Mouse (Mus musculus) C2C12 (cell line): ENCODE measurements around the gene Kif1a. TPM values are rescaled to one million over a fixed set of nuclear protein-coding genes. Genes with fewer than 3 reads are reported as not detected.

ENCODE experiments used
- H3K27me3 ChIP-seq: one replicate; pipeline ENCODE4 v1.6.1; 2011; ENCODE audit not compliant: control insufficient read depth, insufficient read depth, insufficient read length
- H3K36me3 ChIP-seq: one replicate; pipeline ENCODE4 v1.6.1; 2011; ENCODE audit not compliant: control insufficient read depth, insufficient read depth
- H3K4me3 ChIP-seq: one replicate; pipeline ENCODE4 v1.5.1; 2011; ENCODE audit warnings: mild to moderate bottlenecking, control low read depth; ENCODE audit not compliant: poor library complexity, insufficient read depth, severe bottlenecking
- H3K79me2 ChIP-seq: one replicate; pipeline ENCODE4 v1.6.1; 2011; ENCODE audit not compliant: control insufficient read depth, insufficient read depth
- H3K79me3 ChIP-seq: one replicate; pipeline ENCODE4 v1.6.1; 2011; ENCODE audit warnings: low read depth, control low read depth
- H3ac ChIP-seq: one replicate; pipeline ENCODE3; 2011; ENCODE audit warnings: low read depth; ENCODE audit not compliant: control insufficient read depth, insufficient read length
- CEBPB ChIP-seq: IDR thresholded peaks from one replicate; pipeline ENCODE4 v1.6.1; 2011; ENCODE audit warnings: low read depth, mild to moderate bottlenecking, control low read depth, moderate library complexity
- CTCF ChIP-seq: IDR thresholded peaks from one replicate; pipeline ENCODE4 v1.5.1; 2011; ENCODE audit not compliant: control insufficient read depth, insufficient read depth, insufficient read length
- FOSL1 ChIP-seq: IDR thresholded peaks from one replicate; pipeline ENCODE4 v1.8.0; 2011; ENCODE audit warnings: mild to moderate bottlenecking, low read length; ENCODE audit not compliant: poor library complexity, insufficient read depth, severe bottlenecking
- MAX ChIP-seq: IDR thresholded peaks from one replicate; pipeline ENCODE4 v1.6.1; 2011; ENCODE audit warnings: mild to moderate bottlenecking, control low read depth
- MYOD1 ChIP-seq: IDR thresholded peaks from one replicate; pipeline ENCODE4 v1.6.1; 2011; ENCODE audit warnings: low read depth; ENCODE audit not compliant: control insufficient read depth, insufficient read length
- MYOG ChIP-seq: IDR thresholded peaks from one replicate; pipeline ENCODE4 v1.6.1; 2011; ENCODE audit not compliant: control insufficient read depth, insufficient read length; ENCODE audit errors: extremely low read depth
- USF1 ChIP-seq: IDR thresholded peaks from one replicate; pipeline ENCODE4 v1.6.1; 2011; ENCODE audit warnings: low read depth, mild to moderate bottlenecking, control low read depth, moderate library complexity
- polyA plus RNA-seq: library from polyadenylated mRNA; unstranded; fragments of >200 nt; fragmentation: generic; extraction: Trizol; gene quantifications from one replicate; pipeline ENCODE4 v1.2.1, GENCODE M21; 2012; ENCODE audit warnings: missing spikeins

The Kif1a gene
- polyA plus RNA-seq, 1 experiment, result 3.4 TPM

DNA sequence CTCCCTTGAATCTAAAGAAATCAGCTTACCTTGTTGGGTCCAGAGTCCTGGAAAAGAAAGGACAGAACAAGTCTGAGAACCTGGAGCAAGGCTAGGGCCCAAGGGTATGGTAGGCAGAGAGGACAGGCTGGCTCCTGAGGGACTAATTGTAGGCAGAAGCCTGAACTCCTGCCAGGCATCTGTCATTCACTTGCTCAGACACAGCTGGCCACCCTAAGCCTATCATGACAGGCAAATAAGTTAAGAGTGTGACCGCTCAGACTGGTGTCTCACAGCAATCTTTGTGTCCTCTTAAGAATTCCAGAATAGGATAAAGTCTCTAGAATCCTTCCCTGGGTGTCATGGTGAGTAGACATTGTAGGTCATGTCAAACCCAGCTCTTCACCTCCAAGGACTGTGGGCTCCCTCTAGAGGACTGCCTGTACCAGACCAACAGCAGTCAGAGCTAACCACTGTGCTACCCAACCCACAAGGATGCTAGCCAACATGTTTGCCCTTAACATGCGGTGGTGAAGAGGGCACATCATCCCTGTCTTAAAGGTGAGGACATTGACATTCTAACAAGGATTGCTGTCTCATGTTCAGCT, 29.4 kb downstream of the Kif1a start:
- TF ChIP-seq MAX (no peak), MYOG (no peak), USF1 (no peak), FOSL1 (no peak), CTCF (no peak), CEBPB (no peak), MYOD1 (no peak)
- H3K36me3 ChIP-seq, result no peaks in the 10 kb centered on the region
- peaks cover 4% of the 10 kb centered on the region for H3K27me3 ChIP-seq
- no peaks in the 10 kb centered on the region for H3K79me3 ChIP-seq
- no peaks in the 10 kb centered on the region for H3K79me2 ChIP-seq
- no peak overlapping the region for H3K4me3 ChIP-seq
- H3ac ChIP-seq, result no peak overlapping the region

DNA sequence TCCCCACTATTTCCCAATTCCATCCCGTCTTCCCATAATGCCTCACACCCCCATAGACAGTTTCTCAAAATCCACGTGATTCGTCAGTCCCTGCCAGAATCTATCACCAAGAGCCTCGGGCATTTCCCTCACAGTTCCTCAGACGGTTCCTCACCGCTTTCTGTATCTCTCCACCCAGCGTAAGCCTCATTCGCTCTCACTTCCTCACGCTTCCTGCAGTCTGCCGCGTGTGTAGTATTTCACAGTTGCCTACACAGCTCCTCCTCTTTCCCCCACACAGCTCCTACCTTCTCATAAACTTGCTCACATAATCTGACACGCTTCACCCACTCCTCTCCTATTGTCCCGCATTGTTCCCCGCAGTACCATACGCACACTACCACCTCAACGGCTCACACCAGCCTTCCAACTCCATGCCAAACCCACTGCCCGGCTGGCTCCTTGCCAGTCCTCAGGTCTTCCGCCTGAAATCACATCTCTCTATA, 30.2 kb downstream of the Kif1a start:
- Histone ChIP-seq H3K36me3 (no peaks in the 10 kb centered on the region), H3K79me2 (no peaks in the 10 kb centered on the region), H3K27me3 (peaks cover 4% of the 10 kb centered on the region), H3K79me3 (no peaks in the 10 kb centered on the region), H3K4me3 (no peak overlapping the region), H3ac (no peak overlapping the region)
- TF ChIP-seq MYOG, result no peak
- TF ChIP-seq USF1, result no peak
- no peak for TF ChIP-seq CEBPB
- no peak for TF ChIP-seq FOSL1
- no peak for TF ChIP-seq MYOD1
- no peak for TF ChIP-seq MAX
- TF ChIP-seq CTCF, result no peak

GRCm38 (mm10) chr1:93070881-93071280, 30.9 kb downstream of the Kif1a start:
- Histone ChIP-seq H3K36me3 (no peaks in the 10 kb centered on the region), H3K4me3 (no peak overlapping the region), H3K79me3 (no peaks in the 10 kb centered on the region), H3K27me3 (peaks cover 4% of the 10 kb centered on the region), H3ac (no peak overlapping the region), H3K79me2 (no peaks in the 10 kb centered on the region)
- no peak for TF ChIP-seq MYOD1
- TF ChIP-seq MYOG, result no peak
- no peak for TF ChIP-seq FOSL1
- no peak for TF ChIP-seq CEBPB
- no peak for TF ChIP-seq USF1
- no peak for TF ChIP-seq CTCF
- no peak for TF ChIP-seq MAX

DNA sequence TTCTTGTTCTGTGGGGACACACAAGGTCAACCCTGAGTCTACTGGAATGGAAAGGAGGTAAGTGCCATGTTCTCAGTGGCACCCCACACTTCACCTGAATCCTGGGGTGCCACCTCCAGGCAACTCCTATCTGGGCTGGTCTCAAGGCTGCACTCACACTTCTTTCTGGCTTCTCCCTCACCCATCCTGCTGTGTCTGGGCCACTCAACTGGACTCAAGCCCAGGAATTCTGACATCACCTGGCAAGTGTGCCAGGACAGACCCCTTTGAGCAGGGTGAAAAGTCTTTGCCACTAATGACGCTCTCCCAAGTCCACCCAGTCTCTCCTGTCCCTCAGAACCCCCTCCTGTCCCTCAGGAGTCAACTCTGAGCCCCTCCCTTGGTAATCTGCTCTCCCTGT, 33.2 kb downstream of the Kif1a start:
- H3ac ChIP-seq, result no peak overlapping the region
- peaks cover 19% of the 10 kb centered on the region for H3K27me3 ChIP-seq
- H3K4me3 ChIP-seq, result no peak overlapping the region
- TF ChIP-seq FOSL1, result no peak
- no peaks in the 10 kb centered on the region for H3K79me2 ChIP-seq
- H3K36me3 ChIP-seq, result no peaks in the 10 kb centered on the region
- H3K79me3 ChIP-seq, result no peaks in the 10 kb centered on the region

DNA sequence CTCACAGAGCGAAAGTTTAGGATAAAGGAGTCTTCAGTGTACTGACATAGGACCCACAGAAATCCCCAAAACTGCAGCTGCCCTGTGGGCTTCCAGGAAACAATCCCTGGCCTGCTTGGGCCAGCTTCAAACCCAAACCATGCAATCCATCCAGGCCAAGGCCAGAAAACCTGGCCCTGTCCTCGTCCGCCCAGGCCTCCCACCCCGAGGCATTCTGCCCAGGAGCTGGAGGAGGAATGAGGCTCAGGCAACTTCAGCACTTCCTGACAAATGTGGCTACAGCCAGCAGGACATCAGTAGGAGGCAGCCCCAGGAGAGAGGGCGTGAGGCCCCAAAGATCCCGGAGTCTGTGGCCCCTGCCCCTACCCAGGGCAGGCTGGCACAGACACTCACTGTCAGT, 36.1 kb downstream of the Kif1a start:
- TF ChIP-seq CTCF (no peak), USF1 (no peak), MYOD1 (no peak), CEBPB (no peak), MAX (no peak), MYOG (no peak), FOSL1 (no peak)
- Histone ChIP-seq H3ac (no peak overlapping the region), H3K79me3 (no peaks in the 10 kb centered on the region), H3K4me3 (no peak overlapping the region), H3K27me3 (peaks cover 19% of the 10 kb centered on the region), H3K36me3 (no peaks in the 10 kb centered on the region), H3K79me2 (no peaks in the 10 kb centered on the region)

DNA sequence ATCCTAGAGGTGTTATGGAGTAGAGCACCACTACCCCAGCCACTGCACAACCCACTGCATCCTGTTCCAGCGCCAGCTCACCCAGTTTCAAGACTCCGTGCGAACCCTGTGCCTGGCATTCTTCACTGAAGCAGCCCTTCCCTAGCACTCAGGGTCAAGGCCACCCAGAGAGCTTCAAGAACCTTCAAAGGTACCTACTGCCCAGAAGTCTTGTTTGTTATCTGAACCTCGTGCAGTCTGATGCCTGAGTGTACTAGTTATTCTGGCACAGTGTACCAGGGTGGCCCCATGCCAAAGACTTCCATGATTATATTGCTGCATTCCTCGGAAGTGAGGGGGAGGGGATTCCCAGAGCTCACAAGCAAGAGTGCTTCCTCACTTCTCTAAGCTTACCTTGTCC, 38.1 kb downstream of the Kif1a start:
- H3K27me3 ChIP-seq, result peaks cover 17% of the 10 kb centered on the region
- H3ac ChIP-seq, result no peak overlapping the region
- no peaks in the 10 kb centered on the region for H3K79me3 ChIP-seq
- TF ChIP-seq MYOD1, result no peak
- no peak for TF ChIP-seq MYOG
- TF ChIP-seq MAX, result no peak
- no peak for TF ChIP-seq CTCF
- no peak for TF ChIP-seq CEBPB
- no peak for TF ChIP-seq USF1
- no peak for TF ChIP-seq FOSL1
- no peaks in the 10 kb centered on the region for H3K79me2 ChIP-seq
- H3K36me3 ChIP-seq, result no peaks in the 10 kb centered on the region
- no peak overlapping the region for H3K4me3 ChIP-seq
